Mouse (Mus musculus) forebrain, embryonic 13.5 days (tissue): ENCODE measurements around the gene Icam2. TPM values are rescaled to one million over a fixed set of nuclear protein-coding genes. Genes with fewer than 3 reads are reported as not detected.

Experiments
- ATAC-seq: fragments of 200-750 bp; cut with Nextera tagmentation; 2 replicates; pipeline ENCODE4 v1.8.0; 2017
- H3K27ac ChIP-seq: fragments of 300-500 bp; sonication (generic); 2 replicates; pipeline ENCODE4 v1.5.1; 2015; ENCODE audit warnings: inconsistent platforms, mild to moderate bottlenecking, moderate library complexity
- H3K27me3 ChIP-seq: fragments of 300-500 bp; sonication (generic); 2 replicates; pipeline ENCODE4 v1.6.1; 2015; ENCODE audit warnings: mild to moderate bottlenecking, inconsistent platforms
- H3K36me3 ChIP-seq: fragments of 300-500 bp; sonication (generic); 2 replicates; pipeline ENCODE4 v1.6.1; 2015; ENCODE audit warnings: mild to moderate bottlenecking, inconsistent platforms; ENCODE audit not compliant: poor library complexity, severe bottlenecking
- H3K4me1 ChIP-seq: fragments of 300-500 bp; sonication (generic); 2 replicates; pipeline ENCODE4 v1.6.1; 2015; ENCODE audit warnings: inconsistent platforms
- H3K4me2 ChIP-seq: fragments of 300-500 bp; sonication (generic); 2 replicates; pipeline ENCODE4 v1.6.1; 2015; ENCODE audit warnings: inconsistent platforms, mild to moderate bottlenecking, moderate library complexity
- H3K4me3 ChIP-seq: fragments of 300-500 bp; sonication (generic); 2 replicates; pipeline ENCODE4 v1.5.1; 2015; ENCODE audit warnings: mild to moderate bottlenecking, inconsistent platforms
- H3K9ac ChIP-seq: fragments of 300-500 bp; sonication (generic); 2 replicates; pipeline ENCODE4 v1.6.1; 2015; ENCODE audit warnings: mild to moderate bottlenecking, inconsistent platforms
- H3K9me3 ChIP-seq: fragments of 300-500 bp; sonication (generic); replicated peaks from 2 replicates; pipeline ENCODE4 v1.6.1; 2016; ENCODE audit warnings: inconsistent platforms
- WGBS: fragments of 180-500 bp; shearing (Covaris S2); methylation state at CpG from one replicate; pipeline ENCODE4 v1.1.7; 2015; 5-methylcytosine and 5-hydroxymethylcytosine counted together
- polyA plus RNA-seq: library from polyadenylated mRNA; unstranded; fragments of >200 nt; fragmentation: Nextera tagmentation; extraction: Ambion mirVana; gene quantifications from 2 replicates; pipeline ENCODE4 v1.2.1, GENCODE M21; 2015

Gene Icam2
- polyA plus RNA-seq, 1 experiment from 2014 or later: 11.6 TPM

DNA sequence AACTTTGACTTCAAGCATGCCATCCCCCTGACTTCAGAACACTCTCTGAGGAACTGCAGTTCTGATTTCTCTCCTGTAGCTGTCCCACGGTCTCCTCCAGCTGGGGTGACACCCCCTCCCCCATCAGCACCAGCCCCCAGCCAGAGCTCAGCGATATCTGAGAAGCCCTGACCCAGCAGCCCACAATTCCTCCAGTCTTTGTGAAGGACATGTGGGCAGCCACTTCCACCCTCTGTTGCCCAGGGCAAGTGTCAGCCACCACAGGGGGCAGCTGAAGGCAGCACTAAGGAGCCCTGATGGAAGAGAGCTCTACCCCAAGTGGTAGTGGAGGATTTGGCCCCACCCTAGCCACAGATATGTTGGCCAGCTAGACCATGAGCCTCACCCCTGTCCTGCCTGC is 53.8 kb downstream of the Icam2 start:
- Histone ChIP-seq H3K4me2 (no peak overlapping the region), H3K9ac (no peak overlapping the region), H3K36me3 (no peaks in the 10 kb centered on the region), H3K27ac (no peak overlapping the region), H3K4me1 (no peaks in the 10 kb centered on the region), H3K4me3 (no peak overlapping the region), H3K27me3 (no peaks in the 10 kb centered on the region), H3K9me3 (no peaks in the 10 kb centered on the region)
- 12% methylated on average over 2 of the region's 2 CpGs for WGBS
- no peak for ATAC-seq

DNA sequence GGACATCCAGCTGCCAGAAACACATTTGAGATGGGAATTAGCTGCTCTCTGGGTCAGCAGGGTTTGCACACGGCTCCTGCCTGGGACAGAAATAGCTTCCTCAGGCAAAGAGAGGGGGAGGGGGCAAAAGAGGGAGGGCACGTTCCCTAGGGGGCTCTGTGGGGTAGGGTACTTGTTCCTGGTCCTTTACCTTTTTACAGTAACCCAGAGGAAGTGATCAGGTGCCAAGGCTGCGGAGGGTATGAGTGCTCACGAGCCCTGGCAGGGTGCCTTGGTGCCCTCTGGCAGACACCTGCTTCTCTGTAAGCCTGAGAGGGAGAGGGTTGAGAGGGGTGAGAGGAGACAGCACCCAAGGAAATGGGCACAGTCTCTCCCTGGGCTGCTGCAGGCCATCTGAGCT is 55.4 kb downstream of the Icam2 start:
- Histone ChIP-seq H3K9me3 (no peaks in the 10 kb centered on the region), H3K4me1 (no peaks in the 10 kb centered on the region), H3K4me2 (no peak overlapping the region), H3K27me3 (no peaks in the 10 kb centered on the region), H3K4me3 (no peak overlapping the region), H3K9ac (no peak overlapping the region), H3K36me3 (no peaks in the 10 kb centered on the region), H3K27ac (no peak overlapping the region)
- ATAC-seq: no peak
- WGBS: 50% methylated on average over 4 of the region's 4 CpGs

DNA sequence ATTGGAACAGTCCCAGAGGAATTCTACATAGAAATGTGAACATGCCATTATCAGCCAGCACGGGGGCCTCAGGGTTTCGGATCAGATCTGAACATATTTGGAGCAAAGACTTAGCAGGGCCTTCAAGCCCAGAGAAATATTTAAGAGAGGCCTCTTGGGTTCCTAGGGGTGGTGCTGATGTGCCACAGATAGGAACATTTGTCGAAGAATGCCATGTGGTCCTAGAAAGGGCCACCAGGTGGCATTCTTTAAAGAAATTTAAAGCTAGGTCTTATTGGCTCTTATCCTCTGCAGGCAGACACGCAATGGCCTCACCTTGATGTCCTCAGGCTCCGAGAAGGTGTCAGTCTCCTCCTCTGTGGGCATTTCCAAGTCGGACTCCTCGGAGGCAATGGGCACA is 58.2 kb downstream of the Icam2 start:
- H3K9me3 ChIP-seq: no peaks in the 10 kb centered on the region

DNA sequence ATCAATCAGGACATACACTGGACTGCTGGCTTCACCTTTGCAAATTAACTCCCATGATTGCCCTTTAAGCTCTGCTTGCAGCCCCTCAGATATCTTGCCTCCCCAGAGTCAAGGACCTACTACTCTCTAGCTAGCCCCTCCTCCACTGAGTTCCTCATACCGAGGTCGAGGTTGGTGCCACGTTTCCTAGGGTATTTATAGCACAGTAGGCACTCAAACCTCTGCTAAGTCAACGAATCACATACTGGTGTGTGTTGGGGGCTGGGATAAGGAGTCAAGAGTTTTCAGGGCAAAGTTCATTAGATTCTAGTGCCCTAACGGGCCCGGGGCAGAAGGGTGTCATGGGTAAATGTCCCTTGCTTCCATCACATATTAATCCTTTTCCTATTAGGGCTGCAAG is 58.7 kb downstream of the Icam2 start:
- H3K36me3 ChIP-seq: no peaks in the 10 kb centered on the region
- no peak overlapping the region for H3K4me3 ChIP-seq
- no peak overlapping the region for H3K27ac ChIP-seq
- WGBS: 80% methylated on average over 6 of the region's 6 CpGs
- H3K27me3 ChIP-seq: no peaks in the 10 kb centered on the region
- no peak overlapping the region for H3K9ac ChIP-seq
- H3K4me1 ChIP-seq: no peaks in the 10 kb centered on the region
- no peak for ATAC-seq
- H3K4me2 ChIP-seq: no peak overlapping the region
- H3K9me3 ChIP-seq: no peaks in the 10 kb centered on the region

More for the DNA sequence above, 58.2 kb downstream of the Icam2 start:
- no peaks in the 10 kb centered on the region for H3K27me3 ChIP-seq
- H3K9ac ChIP-seq: no peak overlapping the region
- no peaks in the 10 kb centered on the region for H3K4me1 ChIP-seq
- no peak for ATAC-seq
- H3K36me3 ChIP-seq: no peaks in the 10 kb centered on the region
- no peak overlapping the region for H3K4me2 ChIP-seq
- H3K27ac ChIP-seq: no peak overlapping the region
- H3K4me3 ChIP-seq: no peak overlapping the region
- WGBS: 77% methylated on average over 7 of the region's 7 CpGs

DNA sequence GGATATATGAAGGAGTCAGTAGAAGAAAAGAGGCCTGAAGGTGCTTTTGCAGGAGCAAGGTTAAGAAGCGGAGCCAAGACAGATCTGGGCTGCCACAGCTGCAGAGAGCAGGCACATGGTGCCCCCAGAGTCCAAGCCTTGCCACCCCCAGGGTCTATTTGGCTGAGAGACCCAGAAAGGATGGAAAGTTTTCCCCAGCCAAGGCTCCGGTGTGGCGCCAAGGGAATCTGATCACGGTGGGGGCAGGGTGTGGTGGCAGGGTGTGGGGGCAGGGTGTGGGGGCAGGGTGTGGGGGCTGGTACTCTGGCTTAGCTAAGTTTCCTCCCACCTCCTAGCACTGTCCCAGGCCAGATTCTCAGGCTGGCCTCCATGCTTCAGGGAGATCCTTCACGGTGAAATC is 59.4 kb downstream of the Icam2 start:
- 87% methylated on average over 5 of the region's 5 CpGs for WGBS
- no peaks in the 10 kb centered on the region for H3K27me3 ChIP-seq
- no peak overlapping the region for H3K27ac ChIP-seq
- no peak overlapping the region for H3K4me2 ChIP-seq
- no peaks in the 10 kb centered on the region for H3K4me1 ChIP-seq
- H3K9me3 ChIP-seq: no peaks in the 10 kb centered on the region
- no peak overlapping the region for H3K4me3 ChIP-seq
- ATAC-seq: no peak
- no peak overlapping the region for H3K9ac ChIP-seq
- no peaks in the 10 kb centered on the region for H3K36me3 ChIP-seq

Other genes starting within 250 kb of the Icam2 start
- gene Gm10840, start 227.2 kb downstream of the Icam2 start, polyA plus RNA-seq: not detected in 2 replicates
- gene Limd2, start 227.2 kb downstream of the Icam2 start, polyA plus RNA-seq: 253 and 279 TPM in 2 replicates
- 33.4 and 33.5 TPM in 2 replicates for gene Strada, start 185.9 kb downstream of the Icam2 start, polyA plus RNA-seq
- 78.6 and 83.9 TPM in 2 replicates for gene Ccdc47, start 171.7 kb downstream of the Icam2 start, polyA plus RNA-seq
- gene Ddx42, start 171.1 kb downstream of the Icam2 start, polyA plus RNA-seq: 93.0 and 102 TPM in 2 replicates
- 46.4 and 52.7 TPM in 2 replicates for gene Ftsj3, start 132.0 kb downstream of the Icam2 start, polyA plus RNA-seq
- 322 and 348 TPM in 2 replicates for gene Psmc5, start 131.9 kb downstream of the Icam2 start, polyA plus RNA-seq
- gene Smarcd2, start 115.1 kb downstream of the Icam2 start, polyA plus RNA-seq: 14.2 and 14.3 TPM in 2 replicates
- 0.10 and 0.14 TPM in 2 replicates for gene Tcam1, start 111.4 kb downstream of the Icam2 start, polyA plus RNA-seq
- not detected in 2 replicates for gene Gh, start 86.2 kb downstream of the Icam2 start, polyA plus RNA-seq
- gene Cd79b, start 73.3 kb downstream of the Icam2 start, polyA plus RNA-seq: 0.27 and 0.49 TPM in 2 replicates
- gene Scn4a, start 34.8 kb downstream of the Icam2 start, polyA plus RNA-seq: 0.04 TPM in 1 of 2 replicates, not detected in the other
- gene Prr29, start 22.6 kb downstream of the Icam2 start, polyA plus RNA-seq: not detected in 2 replicates
- 5.6 and 6.3 TPM in 2 replicates for gene Ern1, start 99.8 kb upstream of the Icam2 start, polyA plus RNA-seq
- gene Tex2, start 225.3 kb upstream of the Icam2 start, polyA plus RNA-seq: 9.6 and 10.7 TPM in 2 replicates